Mouse (Mus musculus): ENCODE data around the gene Aldh3b3. TPM values are rescaled to one million over a fixed set of nuclear protein-coding genes. Genes with fewer than 3 reads are reported as not detected.
A peak's percentile ranks its signal among the peaks of the same experiment; 100 is the strongest.

Aldh3b3 gene
- not detected in 2 replicates for polyA plus RNA-seq (2015; fragmentation: Nextera tagmentation; extraction: Ambion mirVana)

DNA sequence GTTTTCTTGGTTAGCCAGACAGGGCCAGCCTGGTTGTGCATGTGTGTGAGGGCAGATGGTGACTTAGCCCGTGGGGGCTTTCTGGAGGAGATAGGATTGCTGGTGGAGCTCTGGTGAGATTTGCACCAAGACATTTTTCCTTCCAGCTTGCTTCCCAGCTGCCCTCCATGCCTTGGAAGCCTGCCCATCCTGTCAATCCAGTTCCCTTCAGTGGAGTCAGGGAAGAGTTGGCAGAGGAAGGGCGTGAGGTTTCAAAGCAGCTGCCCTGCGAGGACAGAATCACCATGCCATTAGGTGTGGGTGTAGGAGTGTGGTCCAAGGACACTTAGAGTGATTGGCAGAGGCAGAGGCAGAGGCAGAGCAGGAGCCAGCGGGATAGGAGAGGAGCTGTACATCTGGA, at the start of gene Aldh3b3:
Aldh3b3 (plus strand) TSS at position 176 of the 400 bp plus-strand sequence.
- no peaks in the 10 kb centered on the region for H3K4me1 ChIP-seq (replicated peaks; ENCODE audit: control insufficient read depth, insufficient read depth, low read length)
- H3K9ac ChIP-seq (replicated peaks; ENCODE audit: low read depth, low read length): no peak within 1 kb of the TSS
- no peak within 1 kb of the TSS for H3K4me2 ChIP-seq (ENCODE audit: low read length)
- no peak for ATAC-seq
- no peak within 1 kb of the TSS for H3K27ac ChIP-seq (ENCODE audit: low read length)
- H3K36me3 ChIP-seq (ENCODE audit: control insufficient read depth, insufficient read depth): no peaks in the 10 kb centered on the region
- no peaks in the 10 kb centered on the region for H3K9me3 ChIP-seq (ENCODE audit: control insufficient read depth, low read length)
- no peak within 1 kb of the TSS for H3K4me3 ChIP-seq (replicated peaks; ENCODE audit: low read length)
- H3K27me3 ChIP-seq (replicated peaks; ENCODE audit: control insufficient read depth, insufficient read depth, low read length): no peaks in the 10 kb centered on the region
- WGBS: 61% methylated on average over 4 of the region's 4 CpGs

DNA sequence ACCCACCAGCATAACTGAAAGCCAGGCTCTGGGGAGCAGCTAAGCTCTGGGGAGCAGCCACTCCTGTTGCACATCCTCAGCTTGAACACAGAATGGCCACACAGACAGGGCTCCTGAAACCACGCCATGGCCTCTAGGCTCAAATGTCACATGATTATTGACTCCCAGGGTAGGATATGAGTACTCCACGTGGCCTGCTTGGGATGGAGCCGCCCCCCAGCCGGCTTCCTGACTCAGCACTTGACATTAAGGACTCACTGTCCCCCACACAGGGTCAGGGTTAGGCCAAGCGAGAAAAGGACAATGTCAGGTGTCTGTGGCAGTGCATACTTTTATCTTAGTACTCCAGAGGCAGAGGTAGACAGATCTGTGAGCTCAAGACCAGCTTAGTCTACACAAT, 48.2 kb upstream of the Aldh3b3 start:
- ATAC-seq: no peak
- H3K27me3 ChIP-seq (replicated peaks; ENCODE audit: control insufficient read depth, insufficient read depth, low read length): no peaks in the 10 kb centered on the region
- H3K4me1 ChIP-seq (replicated peaks; ENCODE audit: control insufficient read depth, insufficient read depth, low read length): peaks cover 24% of the 10 kb centered on the region
- H3K27ac ChIP-seq (ENCODE audit: low read length): no peak overlapping the region
- no peaks in the 10 kb centered on the region for H3K9me3 ChIP-seq (ENCODE audit: control insufficient read depth, low read length)
- 85% methylated on average over 5 of the region's 5 CpGs for WGBS
- H3K9ac ChIP-seq (replicated peaks; ENCODE audit: low read depth, low read length): no peak overlapping the region
- H3K4me3 ChIP-seq (replicated peaks; ENCODE audit: low read length): no peak overlapping the region
- H3K36me3 ChIP-seq (ENCODE audit: control insufficient read depth, insufficient read depth): no peaks in the 10 kb centered on the region
- H3K4me2 ChIP-seq (ENCODE audit: low read length): no peak overlapping the region

DNA sequence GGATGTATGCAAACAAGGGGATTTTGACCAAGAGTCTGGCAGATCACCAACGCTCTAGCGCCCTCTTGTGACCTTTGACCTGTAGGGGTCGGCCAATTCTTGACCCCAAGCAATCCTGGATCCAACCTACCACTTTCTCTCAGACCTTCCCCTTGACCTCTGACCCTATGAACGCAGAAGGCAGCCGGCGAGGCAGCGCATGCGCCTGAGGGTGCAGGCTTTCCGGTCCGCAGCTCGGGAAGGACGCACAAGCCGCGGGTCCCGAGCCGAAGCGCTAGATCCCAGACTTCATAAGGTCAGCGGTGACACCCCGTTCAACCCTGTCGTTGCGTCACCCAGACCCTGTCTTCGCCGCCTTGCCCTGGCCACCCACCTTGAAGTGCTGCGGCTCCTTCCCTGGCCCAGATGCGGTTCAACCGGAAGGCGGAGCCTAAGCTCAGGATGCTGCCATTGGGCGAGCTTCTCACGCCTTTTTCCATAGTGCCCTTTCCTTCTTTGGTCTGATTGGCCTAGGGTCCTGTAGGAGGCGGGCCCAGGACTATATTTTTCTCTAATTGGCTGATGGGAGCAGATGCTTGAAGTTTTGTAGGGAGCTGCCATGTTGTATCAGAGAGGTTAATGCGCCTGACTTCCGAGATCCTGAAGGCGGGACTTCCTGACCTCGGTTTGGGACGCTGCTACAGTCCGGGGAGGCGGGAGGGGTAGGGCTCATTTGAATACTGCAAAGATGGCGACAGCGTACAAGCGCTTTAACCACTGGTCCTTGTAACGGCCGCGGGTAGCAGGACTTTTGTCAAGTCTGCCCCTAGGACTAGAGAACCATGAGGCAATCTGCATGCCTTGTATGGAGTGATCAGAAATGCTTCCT, 45.9 kb upstream of the Aldh3b3 start, which contains the start of gene Ndufs8:
Ndufs8 (minus strand) TSS at position 438 of the 868 bp plus-strand sequence.
- no peaks in the 10 kb centered on the region for H3K36me3 ChIP-seq (ENCODE audit: control insufficient read depth, insufficient read depth)
- no peaks in the 10 kb centered on the region for H3K27me3 ChIP-seq (replicated peaks; ENCODE audit: control insufficient read depth, insufficient read depth, low read length)
- H3K9me3 ChIP-seq (ENCODE audit: control insufficient read depth, low read length): no peaks in the 10 kb centered on the region
- H3K4me1 ChIP-seq (replicated peaks; ENCODE audit: control insufficient read depth, insufficient read depth, low read length): peaks cover 16% of the 10 kb centered on the region
- peak; percentile 99 for ATAC-seq
- peak within 1 kb of the TSS; percentile 66 for H3K4me2 ChIP-seq (ENCODE audit: low read length)
- peak within 1 kb of the TSS; percentile 75 for H3K4me3 ChIP-seq (replicated peaks; ENCODE audit: low read length)
- peak within 1 kb of the TSS; percentile 68 for H3K27ac ChIP-seq (ENCODE audit: low read length)
- WGBS: under 1% methylated on average over 43 of the region's 43 CpGs
- peak within 1 kb of the TSS; percentile 73 for H3K9ac ChIP-seq (replicated peaks; ENCODE audit: low read depth, low read length)

DNA sequence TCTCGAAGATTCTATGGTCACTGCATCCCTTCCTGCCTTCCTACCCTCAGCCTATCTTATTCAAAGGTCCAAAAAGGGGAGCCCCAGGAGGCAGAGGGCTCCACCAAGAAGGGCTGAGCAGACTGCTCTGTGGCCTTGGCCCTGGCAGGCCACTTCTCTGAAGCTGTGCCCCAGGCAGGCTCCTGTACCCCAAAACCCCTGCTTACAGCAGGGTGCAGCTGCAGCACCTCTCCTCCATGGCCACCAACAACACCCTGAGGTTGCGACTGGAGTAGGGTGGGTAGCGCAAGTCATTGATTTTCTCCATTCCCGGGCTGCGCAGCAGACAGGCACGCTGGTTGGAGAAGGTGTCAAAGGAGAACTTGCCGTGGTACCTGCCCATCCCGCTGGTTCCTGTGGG, 44.8 kb upstream of the Aldh3b3 start:
- peak overlapping the region; percentile 75 for H3K4me3 ChIP-seq (replicated peaks; ENCODE audit: low read length)
- H3K9ac ChIP-seq (replicated peaks; ENCODE audit: low read depth, low read length): no peak overlapping the region
- WGBS: 85% methylated on average over 8 of the region's 8 CpGs

DNA sequence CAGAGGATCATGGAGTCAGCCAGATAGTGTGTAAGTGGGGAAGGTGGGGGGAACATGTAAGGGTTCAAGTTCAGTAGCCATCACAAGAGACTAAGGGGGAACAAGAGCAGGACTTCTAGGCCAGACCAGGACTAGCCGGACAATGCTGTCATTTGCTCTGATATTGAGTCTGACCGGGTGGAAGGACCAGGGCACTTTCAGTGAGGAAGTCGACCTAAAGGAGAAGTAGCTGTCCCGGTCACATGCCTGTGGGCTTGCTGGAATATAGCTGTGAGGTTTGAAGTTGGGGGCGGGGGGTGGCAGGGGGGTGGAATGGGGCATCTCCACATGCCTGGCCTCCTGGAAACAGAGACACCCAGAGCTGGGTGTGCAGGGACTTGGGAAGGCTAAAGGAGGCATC, 43.9 kb upstream of the Aldh3b3 start:
- H3K9me3 ChIP-seq (ENCODE audit: control insufficient read depth, low read length): no peaks in the 10 kb centered on the region
- H3K27me3 ChIP-seq (replicated peaks; ENCODE audit: control insufficient read depth, insufficient read depth, low read length): no peaks in the 10 kb centered on the region
- no peak overlapping the region for H3K4me3 ChIP-seq (replicated peaks; ENCODE audit: low read length)
- 94% methylated on average over 5 of the region's 5 CpGs for WGBS
- H3K4me2 ChIP-seq (ENCODE audit: low read length): no peak overlapping the region
- peaks cover 16% of the 10 kb centered on the region for H3K4me1 ChIP-seq (replicated peaks; ENCODE audit: control insufficient read depth, insufficient read depth, low read length)
- H3K36me3 ChIP-seq (ENCODE audit: control insufficient read depth, insufficient read depth): no peaks in the 10 kb centered on the region
- H3K9ac ChIP-seq (replicated peaks; ENCODE audit: low read depth, low read length): no peak overlapping the region
- no peak for ATAC-seq
- no peak overlapping the region for H3K27ac ChIP-seq (ENCODE audit: low read length)

More for the DNA sequence above, 44.8 kb upstream of the Aldh3b3 start:
- Histone ChIP-seq H3K27me3 (replicated peaks; ENCODE audit: control insufficient read depth, insufficient read depth, low read length) (no peaks in the 10 kb centered on the region), H3K4me1 (replicated peaks; ENCODE audit: control insufficient read depth, insufficient read depth, low read length) (peaks cover 16% of the 10 kb centered on the region), H3K36me3 (ENCODE audit: control insufficient read depth, insufficient read depth) (no peaks in the 10 kb centered on the region), H3K27ac (ENCODE audit: low read length) (no peak overlapping the region), H3K4me2 (ENCODE audit: low read length) (peak overlapping the region; percentile 66), H3K9me3 (ENCODE audit: control insufficient read depth, low read length) (no peaks in the 10 kb centered on the region)
- no peak for ATAC-seq

DNA sequence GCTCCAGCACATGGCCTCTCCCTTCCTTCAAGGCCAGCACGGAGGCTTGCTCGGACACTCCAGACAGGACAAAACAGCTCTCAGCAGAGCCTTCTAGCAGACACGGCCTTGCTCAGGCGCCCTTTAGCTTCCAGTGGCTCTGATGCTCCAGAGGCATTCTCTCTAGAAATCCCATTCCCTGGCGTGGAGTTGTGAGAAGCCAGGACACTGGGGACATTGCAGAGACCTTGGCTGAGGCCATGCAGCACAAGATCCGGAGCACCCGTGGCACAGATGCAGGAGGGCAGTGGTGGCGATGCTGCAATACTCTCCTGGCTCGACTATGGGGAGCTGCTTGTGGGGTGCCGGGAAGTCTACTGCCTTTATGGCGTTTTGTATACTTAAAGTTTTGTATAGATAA, 41.7 kb upstream of the Aldh3b3 start:
- Histone ChIP-seq H3K4me3 (replicated peaks; ENCODE audit: low read length) (no peak overlapping the region), H3K36me3 (ENCODE audit: control insufficient read depth, insufficient read depth) (no peaks in the 10 kb centered on the region), H3K4me2 (ENCODE audit: low read length) (no peak overlapping the region), H3K9me3 (ENCODE audit: control insufficient read depth, low read length) (no peaks in the 10 kb centered on the region), H3K27ac (ENCODE audit: low read length) (no peak overlapping the region), H3K9ac (replicated peaks; ENCODE audit: low read depth, low read length) (no peak overlapping the region), H3K27me3 (replicated peaks; ENCODE audit: control insufficient read depth, insufficient read depth, low read length) (no peaks in the 10 kb centered on the region), H3K4me1 (replicated peaks; ENCODE audit: control insufficient read depth, insufficient read depth, low read length) (peaks cover 13% of the 10 kb centered on the region)
- 78% methylated on average over 11 of the region's 11 CpGs for WGBS
- no peak for ATAC-seq

DNA sequence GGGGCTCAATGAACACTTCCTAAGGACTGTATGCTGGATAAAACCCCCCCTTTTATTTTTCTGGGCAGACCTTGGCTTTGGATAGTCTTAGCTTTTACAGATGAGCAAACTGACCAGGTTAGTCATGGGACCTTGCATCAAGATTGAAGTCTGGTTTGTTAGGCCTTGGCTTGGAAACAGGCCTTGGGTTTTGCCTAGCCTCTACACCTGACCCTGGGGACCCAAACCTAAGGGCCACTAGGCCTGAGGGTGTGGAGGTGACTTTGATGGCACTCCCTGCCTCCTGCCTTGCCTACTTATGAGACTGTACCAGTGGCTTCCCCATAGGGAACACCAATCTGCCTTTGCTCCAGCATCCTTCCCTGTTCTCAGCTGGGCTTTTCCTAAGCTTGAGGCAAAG, 38.5 kb upstream of the Aldh3b3 start:
- no peak for ATAC-seq
- H3K9me3 ChIP-seq (ENCODE audit: control insufficient read depth, low read length): no peaks in the 10 kb centered on the region
- no peak overlapping the region for H3K9ac ChIP-seq (replicated peaks; ENCODE audit: low read depth, low read length)
- H3K27ac ChIP-seq (ENCODE audit: low read length): no peak overlapping the region
- H3K4me1 ChIP-seq (replicated peaks; ENCODE audit: control insufficient read depth, insufficient read depth, low read length): no peaks in the 10 kb centered on the region
- H3K27me3 ChIP-seq (replicated peaks; ENCODE audit: control insufficient read depth, insufficient read depth, low read length): no peaks in the 10 kb centered on the region
- no peak overlapping the region for H3K4me3 ChIP-seq (replicated peaks; ENCODE audit: low read length)
- no peaks in the 10 kb centered on the region for H3K36me3 ChIP-seq (ENCODE audit: control insufficient read depth, insufficient read depth)
- H3K4me2 ChIP-seq (ENCODE audit: low read length): no peak overlapping the region

DNA sequence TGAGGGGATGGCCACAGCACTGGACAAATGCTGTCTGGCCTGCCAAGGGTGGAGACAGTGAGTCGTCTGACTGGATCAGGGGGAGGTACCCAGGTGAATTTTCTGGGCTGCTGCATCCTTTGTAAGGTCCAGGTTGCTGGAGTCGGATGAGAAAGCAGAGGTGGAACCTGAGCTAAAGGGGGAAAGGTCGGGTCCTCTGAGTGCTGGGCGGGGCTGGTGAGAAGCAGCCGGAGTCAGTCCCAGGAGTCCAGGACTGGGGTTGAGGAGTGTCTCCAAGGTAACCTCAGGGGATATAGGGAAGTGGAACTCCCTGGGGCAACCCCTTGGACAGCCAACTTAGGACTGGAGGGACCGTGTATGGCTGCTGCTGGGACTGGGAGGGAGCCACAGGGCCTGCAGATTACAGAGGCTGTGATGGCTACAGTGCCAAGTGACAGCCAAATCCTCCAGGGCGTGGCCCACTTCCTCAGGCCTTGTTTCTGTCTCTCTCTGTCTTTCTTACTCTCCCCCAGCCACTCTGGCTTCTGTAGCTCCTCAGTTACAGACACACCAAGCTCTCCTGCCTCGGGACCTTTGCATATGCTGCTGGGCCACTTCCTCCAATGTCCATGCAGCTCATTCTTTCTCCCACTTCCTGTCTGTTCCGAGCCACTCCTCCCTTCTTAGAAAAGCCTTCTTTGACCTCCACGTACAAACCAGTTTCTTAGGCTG, 35.6 kb upstream of the Aldh3b3 start:
- ATAC-seq: no peak
- Histone ChIP-seq H3K27me3 (replicated peaks; ENCODE audit: control insufficient read depth, insufficient read depth, low read length) (no peaks in the 10 kb centered on the region), H3K4me1 (replicated peaks; ENCODE audit: control insufficient read depth, insufficient read depth, low read length) (no peaks in the 10 kb centered on the region), H3K9ac (replicated peaks; ENCODE audit: low read depth, low read length) (no peak overlapping the region), H3K9me3 (ENCODE audit: control insufficient read depth, low read length) (no peaks in the 10 kb centered on the region), H3K4me3 (replicated peaks; ENCODE audit: low read length) (no peak overlapping the region), H3K4me2 (ENCODE audit: low read length) (no peak overlapping the region), H3K36me3 (ENCODE audit: control insufficient read depth, insufficient read depth) (no peaks in the 10 kb centered on the region), H3K27ac (ENCODE audit: low read length) (no peak overlapping the region)
- 49% methylated on average over 10 of the region's 10 CpGs for WGBS

DNA sequence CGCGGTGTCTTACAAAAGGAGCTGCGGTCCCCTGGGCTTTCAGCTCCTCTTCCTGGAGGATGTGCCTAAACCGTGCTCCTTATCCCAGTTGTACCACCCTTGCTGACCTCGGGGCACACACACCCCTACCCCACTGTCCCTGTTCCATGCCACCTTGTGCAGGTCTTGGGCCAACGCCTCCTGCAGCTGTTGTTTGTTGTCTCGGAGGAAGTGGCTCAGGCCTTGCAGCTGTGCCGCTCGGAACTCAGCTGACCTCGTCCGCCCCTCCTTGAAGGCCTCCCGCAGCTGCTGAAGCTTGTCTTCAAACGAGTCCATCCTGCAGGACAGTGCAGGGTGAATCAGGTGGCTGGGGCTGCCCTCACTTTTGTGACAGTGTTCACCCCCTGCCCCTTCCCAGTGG, 34.9 kb upstream of the Aldh3b3 start:
- Histone ChIP-seq H3K9me3 (ENCODE audit: control insufficient read depth, low read length) (no peaks in the 10 kb centered on the region), H3K4me3 (replicated peaks; ENCODE audit: low read length) (no peak overlapping the region), H3K27me3 (replicated peaks; ENCODE audit: control insufficient read depth, insufficient read depth, low read length) (no peaks in the 10 kb centered on the region), H3K27ac (ENCODE audit: low read length) (no peak overlapping the region), H3K9ac (replicated peaks; ENCODE audit: low read depth, low read length) (no peak overlapping the region), H3K4me1 (replicated peaks; ENCODE audit: control insufficient read depth, insufficient read depth, low read length) (no peaks in the 10 kb centered on the region), H3K36me3 (ENCODE audit: control insufficient read depth, insufficient read depth) (no peaks in the 10 kb centered on the region), H3K4me2 (ENCODE audit: low read length) (no peak overlapping the region)
- whole genome bisulfite sequencing: 70% methylated on average over 13 of the region's 13 CpGs
- no peak for ATAC-seq
